Mouse (Mus musculus) liver, embryonic 14.5 days (tissue): Measurements from ENCODE around the gene Ank. TPM values are rescaled to one million over a fixed set of nuclear protein-coding genes. Genes with fewer than 3 reads are reported as not detected.
A peak's percentile ranks its signal among the peaks of the same experiment; 100 is the strongest.

Source experiments
- ATAC-seq: fragments of 200-750 bp; cut with Nextera tagmentation; 2 replicates; pipeline ENCODE4 v1.8.0; 2017; ENCODE audit warnings: moderate number of reproducible peaks, mild to moderate bottlenecking, moderate library complexity; ENCODE audit not compliant: insufficient read depth
- DNase-seq, 3 experiments: peaks; one replicate each; pipeline ENCODE4 v3.0.0-alpha.2; 2012 to 2013; ENCODE audit warnings: low read depth in 3 of 3, low spot score in 3 of 3
- H3K27ac ChIP-seq: fragments of 300-500 bp; sonication (generic); 2 replicates; pipeline ENCODE4 v1.5.1; 2014; ENCODE audit warnings: moderate library complexity, mild to moderate bottlenecking, control low read depth, inconsistent platforms
- H3K27me3 ChIP-seq: fragments of 300-500 bp; sonication (generic); 2 replicates; pipeline ENCODE4 v1.6.1; 2014; ENCODE audit warnings: mild to moderate bottlenecking, low read length, moderate library complexity; ENCODE audit not compliant: control insufficient read depth, insufficient read depth
- H3K36me3 ChIP-seq: fragments of 300-500 bp; sonication (generic); replicated peaks from 2 replicates; pipeline ENCODE4 v1.6.1; 2014; ENCODE audit warnings: low read depth; ENCODE audit not compliant: control insufficient read depth, insufficient read depth
- H3K4me1 ChIP-seq, 2 experiments: fragments of 200-500 bp in 1 of 2; fragments of 300-500 bp in 1 of 2; sonication (generic) in 1 of 2; replicated peaks; 2 replicates each; pipeline ENCODE4 v1.6.1; 2012 to 2014; ENCODE audit warnings: antibody characterized with exemption in 1 of 2, inconsistent platforms in 1 of 2, low read length in 1 of 2; ENCODE audit not compliant: control insufficient read depth in 2 of 2, insufficient read depth in 2 of 2
- H3K4me2 ChIP-seq: fragments of 300-500 bp; sonication (generic); 2 replicates; pipeline ENCODE4 v1.6.1; 2014; ENCODE audit warnings: low read depth, mild to moderate bottlenecking, control low read depth, moderate library complexity
- H3K4me3 ChIP-seq, 2 experiments: fragments of 200-500 bp in 1 of 2; fragments of 300-500 bp in 1 of 2; sonication (generic) in 1 of 2; 2 replicates each; pipeline ENCODE4 v1.5.1; 2012 to 2014; ENCODE audit warnings: low read depth in 2 of 2, low read length in 2 of 2, mild to moderate bottlenecking in 2 of 2, control low read depth in 1 of 2, inconsistent platforms in 1 of 2, moderate library complexity in 1 of 2; ENCODE audit not compliant: insufficient read depth in 1 of 2
- H3K9ac ChIP-seq: fragments of 300-500 bp; sonication (generic); replicated peaks from 2 replicates; pipeline ENCODE4 v1.6.1; 2014; ENCODE audit warnings: mild to moderate bottlenecking, control low read depth, moderate library complexity
- H3K9me3 ChIP-seq: fragments of 300-500 bp; sonication (generic); 2 replicates; pipeline ENCODE4 v1.6.1; 2016; ENCODE audit warnings: low read length, mixed read lengths; ENCODE audit not compliant: control insufficient read depth
- CTCF ChIP-seq: IDR thresholded peaks from 2 replicates; pipeline ENCODE4 v1.5.1; 2016; ENCODE audit warnings: antibody characterized with exemption, low read depth, control low read depth
- EP300 ChIP-seq: IDR thresholded peaks from 2 replicates; pipeline ENCODE4 v1.6.1; 2016; ENCODE audit warnings: antibody characterized with exemption, low read depth
- WGBS: fragments of 180-500 bp; shearing (Covaris S2); extraction: QIAGEN DNeasy Blood & Tissue Kit; methylation state at CpG from one replicate; pipeline ENCODE4 v1.1.7; 2014; ENCODE audit not compliant: insufficient replicate concordance; 5-methylcytosine and 5-hydroxymethylcytosine counted together
- microRNA-seq: library from miRNA; unstranded; fragments of <30 nt; microRNA quantifications from one replicate; pipeline ENCODE4, GENCODE M21; 2016
- polyA plus RNA-seq, 2 experiments: library from polyadenylated mRNA; depleted of rRNA in 1 of 2; stranded (reverse) in 1 of 2; unstranded in 1 of 2; fragments of >200 nt; fragmentation: Nextera tagmentation in 1 of 2; extraction: Ambion mirVana in 1 of 2; gene quantifications; 2 replicates each; pipeline versions ENCODE4 v1.2.1 to v1.2.3; 2012 to 2014

The Ank gene
- polyA plus RNA-seq, 2 experiments: 13.6 to 24.6 TPM

GRCm38 (mm10) chr15:27641171-27641570 is 174.7 kb downstream of the Ank start:
- 33% methylated on average over 12 of the region's 12 CpGs for WGBS
- no peaks in the 10 kb centered on the region for H3K36me3 ChIP-seq
- H3K27me3 ChIP-seq: no peaks in the 10 kb centered on the region
- ATAC-seq (no peak), DNase-seq (no peak)
- TF ChIP-seq EP300 (no peak), CTCF (no peak)
- no peak overlapping the region for H3K9ac ChIP-seq
- H3K4me2 ChIP-seq: no peak overlapping the region
- H3K4me1 ChIP-seq: no peaks in the 10 kb centered on the region
- H3K27ac ChIP-seq: no peak overlapping the region
- H3K4me3 ChIP-seq: no peak overlapping the region
- H3K9me3 ChIP-seq: no peaks in the 10 kb centered on the region

- H3K27me3 ChIP-seq: no peaks in the 10 kb centered on the region
- ATAC-seq: no peak
- WGBS: 58% methylated on average over 3 of the region's 3 CpGs
Measured at GRCm38 (mm10) chr15:27642895-27643294, 176.4 kb downstream of the Ank start.

More at GRCm38 (mm10) chr15:27642895-27643294, 176.4 kb downstream of the Ank start:
- no peak for TF ChIP-seq EP300
- TF ChIP-seq CTCF: peak; percentile 78
- Histone ChIP-seq H3K36me3 (no peaks in the 10 kb centered on the region), H3K27ac (no peak overlapping the region), H3K4me2 (no peak overlapping the region), H3K4me1 (no peaks in the 10 kb centered on the region), H3K9ac (no peak overlapping the region), H3K4me3 (no peak overlapping the region), H3K9me3 (no peaks in the 10 kb centered on the region)
- no peak for DNase-seq

Small RNA genes lying within 50 kb of the gene (microRNA-seq; reads per million reads assigned to microRNA genes)
- not detected for gene Mir7117

Other genes with a start within 250 kb of the Ank start
- 11.4 and 14.6 TPM in 2 replicates for gene Otulin, start 164.0 kb downstream of the Ank start, polyA plus RNA-seq (2012; rRNA removed)
- 24.1 and 24.2 TPM in 2 replicates for gene Otulin, start 164.0 kb downstream of the Ank start, polyA plus RNA-seq (2014; fragmentation: Nextera tagmentation; extraction: Ambion mirVana)
- 2.4 and 3.3 TPM in 2 replicates for gene Otulinl, start 214.9 kb downstream of the Ank start, polyA plus RNA-seq (2012; rRNA removed)
- gene Otulinl, start 214.9 kb downstream of the Ank start, polyA plus RNA-seq (2014; fragmentation: Nextera tagmentation; extraction: Ambion mirVana): 6.8 and 8.7 TPM in 2 replicates